Mouse (Mus musculus) thymus, adult 18-20 months (tissue): ENCODE measurements around the gene Tex48.

Source experiments
- DNase-seq, 2 experiments: peaks; one replicate each; pipeline ENCODE4 v3.0.0; 2022; ENCODE audit warnings: mixed read lengths in 2 of 2

The Tex48 gene

DNA sequence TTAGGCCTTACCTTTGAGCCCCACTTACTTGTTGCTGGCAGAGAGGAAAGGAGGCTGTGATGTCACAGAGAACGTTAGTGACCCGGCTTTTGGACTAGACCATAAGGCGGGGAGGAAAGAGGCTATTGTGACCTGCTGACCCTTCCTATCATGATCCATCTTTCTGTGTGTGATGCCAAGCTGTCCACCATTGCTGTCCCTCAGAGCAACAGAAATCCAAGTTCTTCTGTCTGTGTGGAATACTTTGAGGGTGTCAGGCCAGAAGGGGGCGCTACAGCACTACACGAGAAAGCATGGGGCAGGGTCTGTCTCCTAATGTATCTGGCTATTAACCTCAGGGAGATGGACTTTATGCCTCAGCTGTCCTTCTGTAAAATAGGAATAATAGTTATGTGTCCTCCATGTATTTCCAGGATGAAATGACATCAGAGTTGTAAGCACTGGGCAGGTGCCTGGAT is at the start of gene Tex48:
Gene Tex48 (minus strand): TSS at position 51 of the 458 bp plus-strand sequence.
- no peak for DNase-seq

DNA sequence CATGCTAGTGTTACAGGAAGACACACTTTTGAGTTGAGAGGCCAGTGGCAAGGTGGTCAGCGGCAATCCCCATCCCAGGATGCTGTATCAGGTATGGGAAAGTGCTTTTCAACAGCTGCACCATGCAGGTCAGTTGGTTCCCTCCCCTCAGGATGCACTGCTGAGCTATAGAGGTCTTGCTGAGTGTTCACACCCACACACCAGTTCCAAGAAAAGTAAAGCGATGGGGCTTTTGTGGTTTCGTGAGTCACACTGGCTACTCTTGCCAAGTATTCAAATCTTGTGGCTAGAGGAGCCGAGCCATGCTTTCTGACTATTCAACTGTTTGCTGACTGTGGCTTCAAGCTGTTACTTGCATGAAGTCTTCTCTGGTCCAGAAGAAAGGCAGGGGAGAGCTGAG is 46.0 kb upstream of the Tex48 start:
- DNase-seq, result peak in 1 of 2 experiments; percentile 7

DNA sequence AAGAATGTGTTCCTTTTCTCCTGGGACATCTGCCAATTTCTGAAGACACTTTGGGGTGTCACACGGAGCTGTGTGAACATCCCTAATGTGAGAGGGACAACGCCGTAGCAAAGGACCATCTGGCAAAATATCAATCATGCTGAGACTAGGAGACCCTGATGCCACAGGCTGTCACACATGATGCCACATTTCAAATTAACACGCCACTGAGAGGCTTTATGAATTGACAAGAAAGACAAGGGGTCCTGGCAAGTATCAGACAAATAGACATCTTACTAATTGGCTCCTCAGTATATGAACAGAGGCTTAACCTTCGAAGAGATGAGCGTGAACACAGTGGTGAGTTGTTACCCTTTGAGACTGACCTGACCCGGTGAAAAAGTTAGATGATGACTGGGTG is 43.5 kb upstream of the Tex48 start:
- DNase-seq, result no peak

DNA sequence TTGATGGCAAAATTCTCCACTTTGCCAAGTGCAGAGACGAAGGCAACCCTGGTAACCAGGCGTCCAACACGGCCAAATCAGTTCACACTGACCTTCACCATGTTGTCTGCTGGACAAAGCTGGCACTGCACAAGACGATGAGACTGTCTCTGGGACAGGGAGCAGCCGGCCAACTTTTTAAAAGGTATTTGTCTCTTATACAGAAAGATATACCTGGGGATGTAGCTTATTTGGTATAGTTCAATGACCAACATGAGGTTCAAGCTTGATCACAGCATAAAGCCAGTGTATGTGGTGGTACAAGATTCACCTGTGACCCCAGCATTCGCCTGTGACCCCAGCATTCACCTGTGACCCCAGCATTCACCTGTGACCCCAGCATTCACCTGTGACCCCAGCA is 41.1 kb upstream of the Tex48 start, which contains the start of gene Gm11214:
Gene Gm11214 (minus strand): TSS at position 101 of the 400 bp plus-strand sequence.
- DNase-seq, result no peak

DNA sequence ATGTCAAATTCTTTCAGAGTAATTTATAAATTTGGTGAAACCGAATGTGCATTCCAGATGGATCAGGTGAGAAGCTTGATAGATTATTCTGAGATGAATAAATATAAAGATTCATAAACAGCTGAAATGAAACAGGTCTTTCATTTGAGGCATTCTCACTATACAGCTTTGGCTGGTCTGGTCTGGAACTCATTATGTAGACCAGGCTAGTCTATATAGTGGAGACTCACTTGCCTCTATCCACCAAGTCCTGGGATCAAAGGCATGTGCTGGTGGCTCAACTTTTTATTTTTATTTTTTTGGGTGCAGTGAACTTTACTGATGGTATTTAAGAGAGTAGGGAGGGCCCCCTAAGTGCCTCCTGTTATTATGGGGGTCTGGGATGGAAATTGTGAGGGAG is 39.6 kb upstream of the Tex48 start:
- DNase-seq, result no peak

DNA sequence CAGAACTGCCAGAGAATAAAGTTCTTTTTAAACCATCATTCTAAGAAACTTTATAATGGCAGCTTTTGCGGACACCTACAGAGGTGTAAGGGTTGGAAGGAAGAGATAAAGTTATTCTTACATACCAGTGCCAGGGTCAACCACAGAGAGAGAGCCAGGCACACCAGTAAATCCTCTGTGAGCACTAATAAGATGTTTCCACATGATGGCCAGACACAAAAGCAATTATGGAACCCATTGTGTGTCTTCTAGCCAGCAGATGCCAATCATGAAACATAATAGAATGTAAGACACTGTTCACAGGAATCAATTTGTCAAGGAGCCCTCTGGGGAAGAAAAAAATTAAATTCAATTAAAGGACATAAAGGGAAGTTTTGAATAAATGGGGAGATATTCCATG is 39.2 kb upstream of the Tex48 start:
- no peak for DNase-seq

DNA sequence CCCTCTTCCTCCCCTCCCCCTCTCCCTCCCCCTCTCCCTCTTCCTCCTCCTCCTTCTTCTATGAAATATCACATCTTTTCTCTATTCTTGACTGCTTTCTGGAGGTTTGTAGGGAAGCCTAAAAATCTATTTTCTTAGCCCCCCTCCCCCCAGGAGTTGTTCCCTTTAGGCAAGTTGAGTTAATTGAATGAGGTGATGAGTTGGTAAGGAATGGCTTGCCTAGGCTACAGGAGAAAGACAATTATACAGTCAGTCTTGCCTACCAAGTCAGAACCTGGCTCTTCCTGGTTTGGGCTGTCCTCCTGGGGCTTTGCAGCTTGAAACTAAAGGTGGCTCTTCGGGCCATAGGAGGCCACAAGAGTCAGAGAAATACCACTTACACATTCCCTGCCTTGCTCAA is 37.5 kb upstream of the Tex48 start:
- no peak for DNase-seq

DNA sequence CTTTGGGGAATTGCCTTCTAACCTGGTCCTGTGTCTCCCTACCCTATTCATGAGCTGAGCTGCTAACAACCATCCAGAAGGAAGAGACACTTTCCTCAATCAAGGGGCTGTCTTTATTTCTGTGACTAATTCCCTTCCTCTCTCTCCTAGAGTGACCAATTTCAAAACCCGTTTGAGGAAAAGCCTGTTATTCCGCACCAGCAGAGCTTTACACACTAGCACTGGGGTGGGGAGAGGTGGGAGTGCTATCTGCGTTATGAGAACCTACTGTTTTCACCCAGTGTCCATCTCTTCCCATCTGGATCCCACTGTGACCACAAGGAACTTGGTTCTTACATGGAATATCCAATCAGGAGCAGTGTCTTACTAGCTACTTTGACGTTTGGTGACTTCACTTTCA is 36.9 kb upstream of the Tex48 start:
- no peak for DNase-seq

DNA sequence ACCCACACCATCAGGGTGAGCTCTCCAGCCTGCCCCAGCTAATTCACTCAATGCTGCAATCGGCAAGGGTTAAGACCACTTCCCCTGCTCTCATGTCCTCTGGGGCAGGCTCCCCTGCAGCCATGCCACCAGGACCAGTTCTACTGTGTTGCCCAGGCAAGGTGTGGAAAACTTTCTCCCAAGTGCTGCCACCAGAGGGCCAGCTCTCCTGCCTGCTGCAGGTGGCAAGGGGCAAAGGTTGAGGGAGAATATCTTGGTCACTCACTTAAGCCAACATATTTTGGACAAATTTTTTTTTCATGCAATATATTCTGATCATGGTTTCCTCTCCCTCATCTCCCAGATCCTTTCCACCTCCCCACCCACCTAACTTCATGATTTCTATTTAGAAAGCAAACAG is 32.2 kb upstream of the Tex48 start:
- DNase-seq, result no peak

DNA sequence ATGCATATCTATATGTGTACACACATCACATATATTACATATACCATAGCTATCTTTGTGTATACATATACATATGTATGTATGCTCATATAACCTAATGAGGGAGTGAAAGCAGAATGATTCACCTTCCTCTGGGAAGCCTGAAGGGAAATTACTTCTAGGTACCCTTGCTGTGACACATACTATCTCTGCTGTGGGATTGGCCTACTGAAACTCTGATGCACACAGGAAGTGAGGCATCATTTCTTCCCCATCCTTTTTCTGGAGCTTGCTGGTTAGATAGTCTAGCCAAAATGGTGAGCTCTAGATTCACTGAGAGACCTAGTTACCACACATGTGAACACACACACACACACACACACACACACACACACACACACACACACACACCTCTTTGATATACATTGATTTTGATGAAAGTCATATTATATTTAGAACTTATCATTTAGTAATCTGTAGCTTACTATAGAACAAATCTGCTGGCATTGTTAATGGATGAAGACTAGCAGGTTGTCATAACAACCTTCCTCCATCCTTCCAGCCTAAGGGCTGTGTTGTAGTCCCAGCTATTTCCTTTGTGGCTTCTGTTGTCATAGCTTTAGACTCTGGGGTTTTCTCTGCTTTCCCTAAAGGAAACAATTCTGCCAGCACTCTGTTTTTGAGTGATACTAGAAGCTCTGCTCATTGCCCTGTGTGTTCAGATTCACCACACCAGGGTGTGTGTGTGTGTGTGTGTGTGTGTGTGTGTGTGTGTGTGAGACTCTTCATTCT is 21.9 kb upstream of the Tex48 start:
- DNase-seq, result no peak

DNA sequence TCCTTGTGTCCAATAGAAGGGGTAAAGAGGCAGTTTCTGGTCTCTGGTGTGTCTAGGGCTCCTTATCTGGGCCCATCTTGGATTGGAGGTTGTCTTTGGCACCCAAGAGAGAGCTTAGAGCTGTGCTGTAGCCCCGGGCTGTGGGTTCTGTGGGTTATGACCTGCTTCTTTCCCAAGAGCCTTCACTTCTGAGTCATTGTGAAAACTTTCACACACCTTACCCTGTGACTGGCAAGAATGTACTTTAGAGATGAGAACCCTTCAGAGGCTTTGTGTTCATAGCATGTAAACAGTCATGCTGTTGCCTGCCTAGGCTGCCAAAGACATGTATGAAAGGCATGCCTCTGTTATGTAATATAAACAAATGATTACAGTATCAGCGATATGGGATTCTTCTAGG is 17.6 kb upstream of the Tex48 start:
- DNase-seq, result no peak

DNA sequence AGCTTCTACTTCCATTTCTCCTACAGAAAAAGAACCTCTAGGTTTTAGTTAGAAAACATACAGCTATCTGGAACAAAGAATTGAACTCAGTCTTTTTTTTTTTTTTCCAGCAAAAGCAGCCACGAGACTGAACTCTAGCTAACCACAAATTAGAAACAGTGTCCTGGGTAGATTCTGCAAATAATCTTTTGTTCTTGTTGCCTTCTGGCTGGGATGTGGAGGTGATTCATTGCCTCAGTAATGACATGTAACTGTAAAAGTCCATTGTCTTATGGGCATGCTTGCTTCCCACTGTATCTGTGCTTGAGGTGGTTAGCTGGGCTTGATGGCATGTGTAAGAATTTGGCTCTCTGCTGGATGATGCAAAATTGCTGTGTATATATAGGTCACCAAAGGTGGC is 16.4 kb upstream of the Tex48 start:
- no peak for DNase-seq

DNA sequence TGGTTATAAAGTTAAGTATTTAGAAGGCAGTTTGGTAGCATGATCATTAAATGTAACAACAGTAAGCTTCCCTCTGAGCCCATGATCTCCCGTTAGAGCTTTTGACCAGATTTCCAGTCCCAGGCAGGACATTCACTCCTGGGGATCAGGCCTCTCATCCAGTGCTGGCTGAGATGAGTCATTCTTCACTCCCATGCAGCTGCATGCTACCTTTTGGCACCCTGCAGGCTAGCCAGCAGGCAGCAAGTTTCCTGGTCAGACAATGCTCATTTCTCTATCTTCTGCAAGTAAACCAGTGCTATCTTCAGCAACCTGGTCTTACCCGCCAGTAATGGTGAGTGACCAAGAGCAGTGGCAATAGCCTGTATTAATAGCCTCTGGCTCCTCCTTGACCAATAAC is 11.0 kb upstream of the Tex48 start:
- no peak for DNase-seq

DNA sequence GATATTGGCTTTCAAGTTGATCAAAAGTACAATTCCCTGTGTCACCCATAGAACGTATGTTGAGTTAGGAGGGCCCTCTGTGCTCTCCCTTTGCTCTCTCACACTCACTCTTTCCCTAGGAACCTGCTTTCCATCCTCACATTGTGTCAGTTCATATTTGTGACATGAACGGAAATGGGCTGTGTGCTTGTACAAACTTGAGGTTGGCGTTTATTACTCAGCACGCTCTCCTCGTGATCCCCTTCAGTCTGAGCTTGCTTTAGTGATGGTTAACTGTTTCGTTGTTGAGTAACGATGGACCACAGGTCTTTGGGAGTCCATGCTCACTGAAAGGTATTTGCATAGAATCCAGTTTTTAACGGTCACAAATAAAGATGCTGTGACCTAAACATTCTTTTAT is 4.9 kb upstream of the Tex48 start:
- no peak for DNase-seq

DNA sequence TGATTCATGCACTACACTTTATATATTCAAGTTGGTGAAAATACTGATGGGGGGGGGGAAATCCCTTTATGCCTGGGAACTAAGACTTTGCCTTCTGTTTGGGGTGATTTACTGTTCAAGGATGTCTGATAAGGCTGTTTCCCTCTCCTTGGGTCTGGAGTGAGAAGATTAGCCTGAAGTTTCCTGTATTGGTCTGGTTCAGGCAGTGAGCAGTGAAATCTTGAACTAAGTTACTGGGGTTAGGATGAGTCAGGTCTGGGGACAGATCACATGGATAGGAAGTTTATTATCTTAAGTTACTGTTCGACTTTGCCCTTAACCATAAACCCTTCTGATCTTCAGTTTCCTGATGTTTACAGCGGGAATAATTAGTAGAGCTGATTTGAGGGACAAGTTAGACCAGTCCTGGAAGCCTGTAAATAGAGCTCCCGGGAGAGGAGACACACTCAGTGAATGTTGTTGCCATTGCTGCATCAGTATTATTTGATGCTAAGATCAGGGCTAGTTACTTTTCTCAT is 3.4 kb upstream of the Tex48 start:
- DNase-seq, result no peak

DNA sequence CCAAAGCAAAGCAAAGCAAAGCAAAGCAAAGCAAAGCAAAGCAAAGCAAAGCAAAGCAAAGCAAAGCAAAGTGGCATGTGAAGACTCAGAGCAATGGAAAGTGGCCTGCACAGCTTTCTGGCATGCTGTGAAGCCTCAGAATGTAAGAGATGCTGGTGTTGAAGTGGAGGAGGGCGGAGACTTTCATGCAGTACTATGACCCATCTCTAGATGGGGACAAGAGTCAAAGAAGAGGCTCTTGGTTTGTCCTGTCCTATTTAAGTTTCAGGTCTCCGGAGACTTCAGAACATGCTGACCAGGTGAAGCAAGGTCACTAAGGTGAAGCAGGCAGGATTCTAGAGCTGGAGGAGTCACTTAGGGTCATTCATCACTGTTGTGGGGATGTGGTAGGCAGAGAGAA is 367 bp downstream of the Tex48 start:
- DNase-seq, result no peak

DNA sequence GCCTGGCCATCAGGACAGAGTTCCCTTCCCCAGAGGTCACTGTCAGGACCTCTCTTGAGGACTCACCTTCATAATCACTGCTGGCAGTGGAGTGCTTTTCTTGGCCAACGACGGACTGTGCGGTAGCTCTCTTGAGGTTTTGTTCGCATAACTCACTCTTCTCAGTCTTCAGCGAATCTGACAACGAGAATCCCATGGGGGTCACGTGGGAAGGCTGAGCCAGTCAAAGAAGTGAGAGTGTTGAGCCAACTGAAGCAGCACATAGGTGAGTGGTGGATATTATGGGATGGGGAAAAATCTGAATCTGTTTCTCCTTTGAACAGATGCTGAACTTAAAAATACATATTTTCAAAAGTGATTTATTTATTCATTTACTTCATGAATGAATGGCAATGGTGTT is 13.8 kb downstream of the Tex48 start:
- no peak for DNase-seq

DNA sequence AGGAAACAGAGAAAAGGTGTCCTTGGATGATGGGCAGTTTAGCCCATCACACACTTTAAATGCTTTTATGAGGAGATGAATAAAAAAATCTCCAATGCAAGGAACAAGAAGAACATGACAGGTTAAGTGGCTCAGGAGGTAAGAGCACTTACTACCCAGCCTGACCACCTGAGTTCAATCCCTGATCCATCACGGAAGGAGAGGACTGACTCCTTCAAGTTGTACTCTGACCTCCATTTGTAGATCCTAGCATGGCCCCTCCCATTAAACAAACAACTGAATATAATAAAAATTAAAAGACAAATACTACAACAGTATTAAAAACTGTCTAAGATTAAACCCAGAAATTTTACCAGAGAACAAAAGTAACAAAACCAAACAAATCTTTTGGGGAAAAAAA is 16.3 kb downstream of the Tex48 start:
- DNase-seq, result no peak

DNA sequence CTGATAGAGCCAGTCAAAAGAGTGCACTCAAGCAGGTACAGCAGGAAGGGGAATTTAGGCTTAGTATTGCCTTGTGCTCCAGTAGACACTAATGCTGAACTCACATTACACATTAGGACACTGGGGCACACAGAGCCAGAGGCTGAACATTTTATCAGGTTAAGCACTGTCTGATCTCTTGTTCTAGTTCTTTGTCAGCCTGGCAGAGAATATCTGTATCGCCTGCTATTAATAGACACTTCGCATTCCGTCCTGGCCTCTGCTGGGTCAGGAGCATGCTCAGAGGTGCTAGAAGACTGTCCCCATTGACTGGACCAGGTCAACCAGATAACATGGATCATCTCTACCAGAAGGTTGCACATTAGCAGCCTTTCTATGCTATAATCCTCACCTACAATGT is 16.7 kb downstream of the Tex48 start:
- DNase-seq, result no peak

DNA sequence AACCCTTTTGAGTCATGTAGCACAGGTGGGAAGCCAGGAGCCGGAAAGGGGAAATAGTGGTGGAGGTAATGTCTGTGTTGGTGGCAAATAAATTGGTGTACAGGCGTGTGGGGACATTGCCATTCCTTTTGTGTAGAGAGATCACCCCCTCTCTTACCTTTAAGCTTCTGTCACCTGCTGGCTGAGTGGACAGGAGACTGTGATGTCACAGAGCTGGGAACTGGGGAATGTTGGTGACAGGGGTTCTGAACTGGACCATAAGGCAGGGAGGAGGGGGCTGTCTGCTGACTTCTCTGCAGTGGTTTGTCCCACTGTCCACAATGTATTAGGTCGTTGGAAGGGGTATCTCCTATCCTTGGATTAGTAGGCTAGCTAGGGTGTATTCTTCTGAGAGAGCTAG is 17.3 kb downstream of the Tex48 start, which contains the start of gene Gm11213:
Gene Gm11213 (minus strand): TSS at position 317 of the 400 bp plus-strand sequence.
- no peak for DNase-seq

DNA sequence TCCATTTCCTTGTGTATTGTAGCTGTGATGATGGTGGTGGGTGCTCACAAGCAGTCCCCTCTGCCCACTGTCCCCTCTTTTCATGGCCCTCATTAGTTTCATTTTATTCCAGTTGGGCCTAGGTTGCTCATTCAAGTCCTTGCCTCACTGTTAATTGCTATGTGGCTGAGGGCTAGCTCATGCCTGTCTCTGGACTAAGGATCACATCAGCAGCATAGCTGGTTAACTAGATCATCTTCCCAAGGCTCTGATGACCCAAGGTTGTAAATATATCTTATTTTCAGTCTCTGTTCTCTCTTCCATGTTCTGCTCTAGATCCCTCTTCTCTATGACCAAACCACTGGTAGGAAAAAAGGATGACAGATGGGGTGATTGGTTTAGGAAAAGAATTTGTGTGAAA is 21.0 kb downstream of the Tex48 start:
- DNase-seq, result no peak

DNA sequence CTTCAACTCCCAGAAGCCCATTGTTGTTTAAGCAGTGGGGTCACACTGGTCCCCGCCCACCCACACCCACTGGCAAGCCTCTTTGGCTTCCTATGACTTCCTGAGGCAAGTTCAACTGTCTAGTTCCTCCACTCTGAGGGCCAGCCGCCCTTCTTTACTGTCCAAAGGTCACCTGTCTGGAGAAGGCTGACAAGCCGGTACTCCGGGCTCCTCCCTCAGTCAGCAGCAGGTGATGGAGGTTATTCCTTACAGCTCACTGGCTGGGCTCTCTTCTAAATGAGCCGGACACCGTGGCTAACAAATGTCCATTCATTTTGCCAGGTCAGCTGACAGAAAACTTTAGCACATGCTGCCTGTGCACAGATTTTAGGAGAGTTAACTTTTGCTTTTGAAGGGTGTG is 21.4 kb downstream of the Tex48 start:
- no peak for DNase-seq

DNA sequence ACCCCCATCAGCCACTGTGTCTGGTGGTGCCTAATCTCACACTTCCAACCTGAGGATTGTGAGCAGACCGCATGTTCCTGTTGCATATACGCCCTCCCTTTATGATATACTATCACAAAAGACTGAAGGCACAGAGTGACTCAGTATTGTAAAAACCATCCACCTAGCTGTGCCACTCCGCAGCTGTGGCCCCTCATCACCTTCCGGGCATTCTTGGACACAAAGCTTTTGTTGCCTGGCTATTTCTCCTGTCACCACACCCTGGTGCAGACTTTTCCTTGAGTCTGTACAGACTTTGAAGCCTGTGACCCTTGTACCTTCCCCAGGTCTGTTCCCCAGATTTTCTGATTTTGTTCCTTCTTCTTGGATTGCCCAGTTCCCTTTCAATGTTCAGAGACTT is 26.2 kb downstream of the Tex48 start:
- no peak for DNase-seq

DNA sequence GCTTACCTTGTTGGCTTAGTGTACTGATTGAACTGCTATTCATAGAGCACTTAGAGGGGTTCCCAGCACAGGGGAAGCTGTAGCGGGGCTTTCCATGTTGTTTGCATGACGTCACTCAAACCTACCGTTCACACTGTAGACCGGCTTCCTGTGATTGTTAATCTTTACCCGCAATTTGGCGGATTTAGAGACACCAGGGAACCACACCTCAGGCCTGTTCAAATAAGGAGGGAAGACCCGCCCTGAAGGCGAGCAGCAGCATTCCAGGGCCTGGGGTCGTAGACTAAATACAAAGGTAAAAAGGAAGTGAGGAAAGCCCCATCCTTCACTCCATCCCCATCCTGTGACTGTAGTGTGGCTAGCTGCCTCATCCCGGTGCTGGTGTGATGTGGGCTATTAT is 27.0 kb downstream of the Tex48 start:
- DNase-seq, result no peak
